Mouse (Mus musculus) lung, postnatal 0 days (tissue): ENCODE measurements around the gene Arhgef10l. TPM values are rescaled to one million over a fixed set of nuclear protein-coding genes. Genes with fewer than 3 reads are reported as not detected.

Experiments
- ATAC-seq: fragments of 200-750 bp; cut with Nextera tagmentation; 2 replicates; pipeline ENCODE4 v1.8.0; 2017; ENCODE audit warnings: moderate library complexity
- DNase-seq: peaks from one replicate; pipeline ENCODE4 v3.0.0-alpha.2; 2016; ENCODE audit warnings: low spot score
- H3K27ac ChIP-seq: fragments of 300-500 bp; sonication (generic); 2 replicates; pipeline ENCODE4 v1.5.1; 2014; ENCODE audit warnings: antibody characterized with exemption, mild to moderate bottlenecking, low read length, mixed read lengths
- H3K27me3 ChIP-seq: fragments of 300-500 bp; sonication (generic); replicated peaks from 2 replicates; pipeline ENCODE4 v1.6.1; 2014; ENCODE audit warnings: low read length, mixed read lengths; ENCODE audit not compliant: insufficient read depth
- H3K36me3 ChIP-seq: fragments of 300-500 bp; sonication (generic); 2 replicates; pipeline ENCODE4 v1.6.1; 2014; ENCODE audit warnings: low read length, mixed read lengths; ENCODE audit not compliant: insufficient read depth
- H3K4me1 ChIP-seq: fragments of 300-500 bp; sonication (generic); 2 replicates; pipeline ENCODE4 v1.6.1; 2014; ENCODE audit warnings: antibody characterized with exemption, low read depth, low read length, mixed read lengths; ENCODE audit not compliant: insufficient read depth
- H3K4me2 ChIP-seq: fragments of 300-500 bp; sonication (generic); replicated peaks from 2 replicates; pipeline ENCODE4 v1.6.1; 2014; ENCODE audit warnings: low read depth, mild to moderate bottlenecking, low read length, moderate library complexity, mixed read lengths
- H3K4me3 ChIP-seq: fragments of 300-500 bp; sonication (generic); 2 replicates; pipeline ENCODE4 v1.5.1; 2014; ENCODE audit warnings: low read depth, low read length
- H3K9ac ChIP-seq: fragments of 300-500 bp; sonication (generic); replicated peaks from 2 replicates; pipeline ENCODE4 v1.6.1; 2014; ENCODE audit warnings: low read depth, mild to moderate bottlenecking
- H3K9me3 ChIP-seq: fragments of 300-500 bp; sonication (generic); 2 replicates; pipeline ENCODE4 v1.6.1; 2016; ENCODE audit warnings: low read length, mixed read lengths
- CTCF ChIP-seq: IDR thresholded peaks from 2 replicates; pipeline ENCODE4 v1.5.1; 2016; ENCODE audit warnings: antibody characterized with exemption, mild to moderate bottlenecking
- EP300 ChIP-seq: IDR thresholded peaks from 2 replicates; pipeline ENCODE4 v1.6.1; 2016; ENCODE audit warnings: antibody characterized with exemption, mild to moderate bottlenecking, control low read depth
- WGBS: fragments of 180-500 bp; shearing (Covaris S2); extraction: QIAGEN DNeasy Blood & Tissue Kit; methylation state at CpG from one replicate; pipeline ENCODE4 v1.1.7; 2014; 5-methylcytosine and 5-hydroxymethylcytosine counted together
- microRNA-seq: library from miRNA; unstranded; fragments of <30 nt; microRNA quantifications from one replicate; pipeline ENCODE4, GENCODE M21; 2016
- polyA plus RNA-seq: library from polyadenylated mRNA; unstranded; fragments of >200 nt; fragmentation: Nextera tagmentation; extraction: Ambion mirVana; gene quantifications from 2 replicates; pipeline ENCODE4 v1.2.1, GENCODE M21; 2015

The Arhgef10l gene
- polyA plus RNA-seq, 1 experiment from 2014 or later: 9.3 TPM

GRCm38 (mm10) chr4:140467254-140467791 lies 198.5 kb downstream of the Arhgef10l start:
- Histone ChIP-seq H3K4me3 (no peak overlapping the region), H3K36me3 (no peaks in the 10 kb centered on the region), H3K27me3 (no peaks in the 10 kb centered on the region), H3K4me2 (no peak overlapping the region), H3K4me1 (no peaks in the 10 kb centered on the region), H3K9ac (no peak overlapping the region), H3K9me3 (no peaks in the 10 kb centered on the region), H3K27ac (no peak overlapping the region)
- WGBS: 61% methylated on average over 17 of the region's 17 CpGs
- ATAC-seq (no peak), DNase-seq (no peak)
- no peak for TF ChIP-seq CTCF
- no peak for TF ChIP-seq EP300

Small RNAs within 50 kb of the gene (microRNA-seq; reads per million reads assigned to microRNA genes)
- gene Gm23045: not detected

Other genes starting within 250 kb of the Arhgef10l start
- 17.0 and 21.1 TPM in 2 replicates for gene Rcc2, start 34.5 kb upstream of the Arhgef10l start, polyA plus RNA-seq
- gene Padi6, start 76.6 kb upstream of the Arhgef10l start, polyA plus RNA-seq: 0.26 TPM in 1 of 2 replicates, not detected in the other
- gene Padi4, start 108.2 kb upstream of the Arhgef10l start, polyA plus RNA-seq: 1.1 and 1.6 TPM in 2 replicates
- gene Padi3, start 144.6 kb upstream of the Arhgef10l start, polyA plus RNA-seq: 0.35 and 0.50 TPM in 2 replicates
- 0.17 and 0.20 TPM in 2 replicates for gene Padi1, start 179.8 kb upstream of the Arhgef10l start, polyA plus RNA-seq
- gene Padi2, start 240.3 kb upstream of the Arhgef10l start, polyA plus RNA-seq: 0.63 and 0.94 TPM in 2 replicates